Mouse (Mus musculus): ENCODE measurements around the gene Zcchc9.

Gene Zcchc9

DNA sequence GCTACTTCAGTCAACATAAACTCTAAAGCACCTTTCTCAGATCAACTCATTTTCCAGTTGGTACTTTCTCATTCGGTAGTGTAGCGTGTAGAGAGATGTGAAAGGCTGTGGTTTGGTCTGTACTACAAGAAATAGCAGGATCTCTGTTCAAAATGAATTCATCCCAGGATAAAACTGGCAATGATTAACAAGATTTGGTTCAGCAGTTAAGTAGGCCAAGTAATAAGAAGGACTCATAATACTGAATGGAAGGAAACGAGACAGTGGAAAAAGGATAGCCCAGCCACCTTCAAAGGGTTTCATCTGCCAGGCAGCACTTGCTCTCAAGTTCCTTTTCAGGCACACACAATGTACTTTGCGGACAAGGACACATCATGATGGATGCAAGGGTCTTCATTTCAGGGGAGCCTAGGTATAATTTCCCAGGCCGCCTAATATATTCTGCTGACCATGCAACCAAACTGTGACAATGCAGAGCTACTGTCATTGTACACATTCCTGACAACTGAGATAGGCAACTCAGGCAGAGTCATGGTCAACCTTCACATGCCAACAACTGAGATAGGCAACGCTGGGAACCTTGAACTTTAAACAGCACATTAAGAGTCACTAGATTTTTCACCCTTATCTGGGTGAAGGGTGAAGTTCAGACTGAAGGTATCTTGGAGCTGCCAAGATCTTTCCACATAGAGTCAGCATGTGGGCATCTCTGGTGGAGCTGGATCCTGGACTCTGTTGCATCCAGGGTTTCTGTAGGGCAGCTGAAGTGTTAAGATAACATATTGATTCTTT is 45.7 kb downstream of the Zcchc9 start:
- in situ Hi-C loops (cut with MboI; ENCODE audit: low sequenced_read_pairs): no loop called here

DNA sequence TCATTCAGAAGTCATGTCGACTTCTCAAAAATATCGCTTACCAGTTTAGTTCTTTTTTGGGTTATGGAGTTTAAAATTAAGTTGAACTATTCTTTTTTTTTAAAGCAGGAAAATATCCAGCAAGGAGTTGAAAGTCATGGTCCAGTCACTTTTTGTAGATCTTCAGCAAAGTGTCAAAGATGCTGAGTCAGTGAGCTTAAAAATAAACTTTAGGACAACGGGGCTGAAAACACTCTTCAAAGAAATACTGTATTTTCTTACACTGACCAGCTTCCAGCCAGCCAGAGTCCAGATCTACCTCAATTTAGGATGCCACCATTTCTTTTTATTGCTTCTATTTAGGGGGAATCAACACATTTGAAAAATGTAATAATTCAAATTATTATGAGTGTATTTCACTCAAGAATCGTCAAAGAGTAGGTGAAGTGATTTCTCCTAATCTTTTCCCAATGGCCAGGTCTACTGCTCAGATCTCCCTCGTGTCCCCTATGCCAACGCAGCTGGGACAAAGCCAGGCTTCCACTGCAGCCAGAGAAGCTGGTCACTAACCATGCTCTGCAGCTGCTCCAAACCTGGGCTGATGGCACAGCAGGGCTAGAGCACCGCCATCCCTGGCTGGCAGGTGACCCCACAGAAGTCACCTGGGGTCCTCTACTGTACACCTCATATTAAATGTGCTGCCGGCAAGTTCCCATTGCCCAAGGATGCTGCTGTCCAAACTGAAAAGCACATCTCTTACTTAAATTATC is 47.0 kb downstream of the Zcchc9 start:
- in situ Hi-C loops (cut with MboI; ENCODE audit: low sequenced_read_pairs): no loop called here

DNA sequence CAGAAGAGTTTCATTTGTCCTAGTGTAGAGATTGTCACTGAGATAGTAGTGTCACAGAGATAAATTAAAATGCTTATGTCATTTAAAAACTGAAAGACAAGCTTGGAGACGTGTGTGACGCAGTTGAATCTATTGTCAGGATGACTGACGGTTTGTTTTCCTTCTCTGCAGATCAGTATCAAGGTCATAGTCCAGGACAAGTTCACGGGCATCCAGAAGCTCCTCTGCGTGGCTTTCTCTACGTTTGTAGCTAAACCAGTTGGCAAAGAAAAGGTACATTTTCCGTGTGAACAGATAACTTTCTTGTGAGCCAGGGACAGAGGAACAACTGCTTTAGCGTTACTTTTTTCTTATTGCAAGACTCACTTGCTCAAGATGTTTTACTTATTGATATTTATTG is 47.7 kb downstream of the Zcchc9 start:
- in situ Hi-C loops (cut with MboI; ENCODE audit: low sequenced_read_pairs): no loop called here

DNA sequence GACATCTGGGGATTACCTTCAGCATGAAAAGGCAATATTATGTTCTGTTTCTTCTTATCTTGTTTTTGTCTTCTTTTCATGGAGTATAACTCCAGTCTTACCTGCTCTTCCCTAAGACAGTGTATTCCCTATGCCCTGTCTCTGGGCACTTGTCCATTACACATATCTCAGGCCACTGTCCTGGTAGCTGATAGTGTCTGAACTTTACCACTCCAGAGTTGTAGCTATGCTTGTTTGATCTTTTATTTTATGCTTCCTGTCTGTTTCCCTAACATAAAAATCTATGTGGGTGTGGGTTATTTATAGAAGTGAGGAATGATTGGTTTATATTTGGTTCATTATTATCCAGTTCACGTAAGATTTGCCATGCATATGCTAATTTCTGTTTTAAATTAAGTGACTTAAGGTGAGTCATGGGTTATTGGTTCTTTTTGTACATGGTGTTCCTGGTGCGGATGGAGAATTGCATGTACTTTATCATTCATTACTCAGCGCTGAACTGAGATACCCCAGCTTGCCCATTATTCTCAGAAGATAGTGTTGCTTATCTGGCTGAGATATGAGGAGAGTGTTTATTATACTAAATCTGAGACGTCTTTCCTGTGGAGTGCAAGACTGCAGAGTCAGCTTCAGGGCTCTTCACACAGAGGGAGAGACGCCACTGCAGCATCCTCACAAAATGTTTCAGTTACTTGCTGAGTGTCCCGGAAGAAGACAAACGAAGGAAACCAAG is 49.0 kb downstream of the Zcchc9 start:
- in situ Hi-C loops (cut with MboI; ENCODE audit: low sequenced_read_pairs): no loop called here

- in situ Hi-C loops (cut with MboI; ENCODE audit: low sequenced_read_pairs): no loop called here
These were observed 51.3 kb downstream of the Zcchc9 start for GRCm38 (mm10) chr13:91756230-91756629.

DNA sequence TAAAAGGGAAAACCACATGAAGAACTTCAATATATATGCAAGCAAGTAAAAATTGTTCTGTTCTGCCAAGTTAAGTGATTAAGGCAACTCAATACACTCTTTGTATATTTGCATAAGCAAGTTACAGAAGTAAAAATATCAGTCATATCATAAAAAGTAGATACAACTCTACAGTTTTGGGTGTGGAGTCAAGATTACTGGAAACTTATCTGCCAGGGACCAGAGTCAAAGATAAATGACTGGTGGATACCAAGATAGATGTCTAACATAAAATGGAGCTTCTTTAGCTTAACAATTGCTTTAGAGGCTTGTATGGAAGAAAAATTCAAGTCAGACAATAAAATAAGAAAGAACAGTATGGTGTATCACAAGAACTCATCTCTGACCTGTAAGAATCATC is 52.7 kb downstream of the Zcchc9 start:
- in situ Hi-C loops (cut with MboI; ENCODE audit: low sequenced_read_pairs): no loop called here

- in situ Hi-C loops (cut with MboI; ENCODE audit: low sequenced_read_pairs): no loop called here
These were observed 53.8 kb downstream of the Zcchc9 start for GRCm38 (mm10) chr13:91753724-91754123.

DNA sequence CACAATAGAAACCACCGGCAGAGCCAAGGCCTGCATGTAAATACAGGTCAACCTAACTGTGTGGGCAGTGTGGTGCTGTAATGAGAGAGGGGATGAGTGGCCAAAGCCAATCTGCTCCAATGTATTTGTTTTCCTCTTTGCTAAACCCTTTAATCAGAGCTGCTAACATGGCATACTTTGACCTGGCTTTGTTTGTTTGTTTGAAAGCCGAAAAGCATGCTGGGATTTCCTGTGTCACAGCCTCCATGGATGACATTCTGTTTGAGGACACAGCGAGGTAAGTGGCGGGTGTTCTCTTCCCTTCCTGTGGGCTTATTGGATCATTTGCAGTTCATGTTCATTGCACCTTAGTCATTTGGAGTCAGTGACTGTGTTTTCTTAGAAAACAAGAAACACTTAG is 57.5 kb downstream of the Zcchc9 start:
- in situ Hi-C loops (cut with MboI; ENCODE audit: low sequenced_read_pairs): no loop called here

- in situ Hi-C loops (cut with MboI; ENCODE audit: low sequenced_read_pairs): no loop called here
These were observed 59.1 kb downstream of the Zcchc9 start for GRCm38 (mm10) chr13:91748401-91748800.
